Mouse (Mus musculus): Measurements from ENCODE around the gene Ppp1r1c.

GRCm38 (mm10) chr2:79815708-79816484 lies 108.3 kb downstream of the Ppp1r1c start:
- no peak for TF ChIP-seq CTCF (IDR thresholded peaks at IDR 0.05; ENCODE audit: insufficient read depth, low read length)
- TF ChIP-seq POLR2A (IDR thresholded peaks at IDR 0.05; ENCODE audit: borderline replicate concordance, extremely low read depth, low read depth, low read length), result no peak

Data from lung, adult 2 months (tissue).